Mouse (Mus musculus): ENCODE data around the gene 9530068E07Rik. TPM values are rescaled to one million over a fixed set of nuclear protein-coding genes. Genes with fewer than 3 reads are reported as not detected.
"Not testable (repeated sequence)": the region's sequence is repeated elsewhere in the genome, so short reads cannot be mapped to it uniquely, and the experiment has no call there.

The 9530068E07Rik gene
- polyA plus RNA-seq, 1 experiment = 151 TPM

DNA sequence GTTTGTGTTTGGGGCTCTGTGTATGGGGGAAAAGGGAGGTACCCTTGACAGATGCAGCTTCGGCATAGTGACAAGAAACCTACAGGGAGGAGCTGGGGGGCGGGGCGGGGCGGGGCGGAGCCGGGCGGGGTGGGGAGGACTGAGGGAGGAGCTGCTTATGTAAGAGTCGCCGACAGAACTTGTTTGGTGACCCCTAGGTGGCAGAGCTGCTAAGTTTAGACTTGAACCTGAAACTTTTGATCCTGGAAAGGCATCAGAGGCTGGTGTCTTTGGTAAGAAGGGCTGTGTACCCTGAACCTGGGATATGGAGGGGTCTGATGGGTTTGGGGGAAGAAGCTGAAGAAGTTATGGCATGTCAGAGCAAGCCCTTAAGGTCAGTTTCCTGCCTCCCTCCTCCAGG lies 45.3 kb upstream of the 9530068E07Rik start:
- Histone ChIP-seq H3K36me3 (ENCODE audit: control insufficient read depth, insufficient read depth) (no peaks in the 10 kb centered on the region), H3K79me2 (ENCODE audit: control insufficient read depth, insufficient read depth) (no peaks in the 10 kb centered on the region), H3K4me3 (no peak overlapping the region), H3ac (ENCODE audit: control insufficient read depth, insufficient read length) (no peak overlapping the region), H3K27me3 (ENCODE audit: control insufficient read depth, insufficient read depth, insufficient read length) (no peaks in the 10 kb centered on the region), H3K4me2 (ENCODE audit: low read depth) (peak overlapping the region; percentile 26)
- TF ChIP-seq MYOD1 (IDR thresholded peaks at IDR 0.05; ENCODE audit: control insufficient read depth in 1 of 3, insufficient read length in 2 of 3, low read depth in 2 of 3) (no peak), TCF3 (IDR thresholded peaks at IDR 0.05; ENCODE audit: insufficient read length, low read depth) (no peak), TCF12 (IDR thresholded peaks at IDR 0.05; ENCODE audit: insufficient read depth, poor library complexity, severe bottlenecking) (no peak), MAX (IDR thresholded peaks at IDR 0.05; ENCODE audit: low read depth) (no peak), E2F4 (IDR thresholded peaks at IDR 0.05; ENCODE audit: insufficient read depth) (no peak), SRF (IDR thresholded peaks at IDR 0.05; ENCODE audit: control insufficient read depth, insufficient read length, low read depth) (no peak), REST (IDR thresholded peaks at IDR 0.05; ENCODE audit: insufficient read depth, insufficient read length) (no peak), CEBPB (IDR thresholded peaks at IDR 0.05; ENCODE audit: insufficient read depth, poor library complexity, severe bottlenecking) (no peak), POLR2AphosphoS2 (IDR thresholded peaks at IDR 0.05; ENCODE audit: insufficient read length, low read depth) (no peak), MYOG (IDR thresholded peaks at IDR 0.05; ENCODE audit: control insufficient read depth in 1 of 3, insufficient read depth in 1 of 3, insufficient read length in 2 of 3, low read depth in 2 of 3) (no peak), USF1 (IDR thresholded peaks at IDR 0.05; ENCODE audit: low read depth) (no peak), POLR2A (IDR thresholded peaks at IDR 0.05; ENCODE audit: insufficient read length, low read depth) (no peak)

DNA sequence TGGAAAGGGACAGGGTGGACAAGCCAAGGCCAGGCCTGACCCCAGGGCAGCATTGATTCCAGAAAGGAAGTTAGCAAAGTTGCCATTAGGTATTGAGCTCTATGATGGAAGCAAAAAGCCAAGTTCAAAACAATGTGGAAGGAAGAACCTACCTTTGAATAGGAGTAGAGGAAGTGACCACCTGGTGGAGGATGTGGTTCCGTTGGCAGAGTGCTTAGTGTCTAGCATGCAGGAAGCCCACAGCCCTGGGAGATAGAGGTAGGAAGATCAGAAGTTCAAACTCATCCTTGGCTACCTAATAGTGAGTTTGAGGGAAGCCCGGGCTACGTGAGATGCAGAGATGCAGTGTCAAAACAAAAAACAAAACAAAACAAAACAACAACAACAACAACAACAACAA lies 44.0 kb upstream of the 9530068E07Rik start:
- H3K79me2 ChIP-seq (ENCODE audit: control insufficient read depth, insufficient read depth) = no peaks in the 10 kb centered on the region
- no peaks in the 10 kb centered on the region for H3K36me3 ChIP-seq (ENCODE audit: control insufficient read depth, insufficient read depth)
- no peak overlapping the region for H3ac ChIP-seq (ENCODE audit: control insufficient read depth, insufficient read length)
- H3K27me3 ChIP-seq (ENCODE audit: control insufficient read depth, insufficient read depth, insufficient read length) = no peaks in the 10 kb centered on the region
- H3K4me3 ChIP-seq = no peak overlapping the region
- H3K4me2 ChIP-seq (ENCODE audit: low read depth) = no peak overlapping the region
- TF ChIP-seq POLR2AphosphoS2 (IDR thresholded peaks at IDR 0.05; ENCODE audit: insufficient read length, low read depth) (no peak), REST (IDR thresholded peaks at IDR 0.05; ENCODE audit: insufficient read depth, insufficient read length) (no peak), TCF12 (IDR thresholded peaks at IDR 0.05; ENCODE audit: insufficient read depth, poor library complexity, severe bottlenecking) (no peak), MYOD1 (IDR thresholded peaks at IDR 0.05; ENCODE audit: control insufficient read depth in 1 of 3, insufficient read length in 2 of 3, low read depth in 2 of 3) (no peak), TCF3 (IDR thresholded peaks at IDR 0.05; ENCODE audit: insufficient read length, low read depth) (no peak), CEBPB (IDR thresholded peaks at IDR 0.05; ENCODE audit: insufficient read depth, poor library complexity, severe bottlenecking) (no peak), E2F4 (IDR thresholded peaks at IDR 0.05; ENCODE audit: insufficient read depth) (no peak), USF1 (IDR thresholded peaks at IDR 0.05; ENCODE audit: low read depth) (no peak), SRF (IDR thresholded peaks at IDR 0.05; ENCODE audit: control insufficient read depth, insufficient read length, low read depth) (no peak), MYOG (IDR thresholded peaks at IDR 0.05; ENCODE audit: control insufficient read depth in 1 of 3, insufficient read depth in 1 of 3, insufficient read length in 2 of 3, low read depth in 2 of 3) (no peak), MAX (IDR thresholded peaks at IDR 0.05; ENCODE audit: low read depth) (no peak), POLR2A (IDR thresholded peaks at IDR 0.05; ENCODE audit: insufficient read length, low read depth) (no peak)

DNA sequence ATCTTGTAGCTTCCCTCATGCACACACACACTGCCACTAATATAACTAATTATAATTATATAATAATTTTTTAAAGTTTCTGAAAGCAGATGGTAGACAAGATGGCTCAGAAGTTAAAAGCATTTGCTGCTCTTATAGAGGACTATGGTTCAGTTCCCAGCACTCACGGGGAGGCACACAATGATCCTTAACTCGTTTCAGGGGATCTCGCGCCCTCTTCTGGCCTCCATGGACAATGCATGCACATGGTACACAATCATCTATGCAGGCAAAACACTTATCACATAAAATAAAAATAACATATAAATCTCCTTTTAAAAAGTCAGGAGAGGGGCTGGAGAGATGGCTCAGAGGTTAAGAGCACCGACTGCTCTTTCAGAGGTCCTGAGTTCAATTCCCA lies 41.6 kb upstream of the 9530068E07Rik start:
- Histone ChIP-seq H3K4me2 (ENCODE audit: low read depth) (no peak overlapping the region), H3K27me3 (ENCODE audit: control insufficient read depth, insufficient read depth, insufficient read length) (no peaks in the 10 kb centered on the region), H3K36me3 (ENCODE audit: control insufficient read depth, insufficient read depth) (no peaks in the 10 kb centered on the region), H3ac (ENCODE audit: control insufficient read depth, insufficient read length) (no peak overlapping the region), H3K4me3 (no peak overlapping the region), H3K79me2 (ENCODE audit: control insufficient read depth, insufficient read depth) (no peaks in the 10 kb centered on the region)
- TF ChIP-seq REST (IDR thresholded peaks at IDR 0.05; ENCODE audit: insufficient read depth, insufficient read length) = no peak
- TF ChIP-seq TCF3 (IDR thresholded peaks at IDR 0.05; ENCODE audit: insufficient read length, low read depth) = no peak

DNA sequence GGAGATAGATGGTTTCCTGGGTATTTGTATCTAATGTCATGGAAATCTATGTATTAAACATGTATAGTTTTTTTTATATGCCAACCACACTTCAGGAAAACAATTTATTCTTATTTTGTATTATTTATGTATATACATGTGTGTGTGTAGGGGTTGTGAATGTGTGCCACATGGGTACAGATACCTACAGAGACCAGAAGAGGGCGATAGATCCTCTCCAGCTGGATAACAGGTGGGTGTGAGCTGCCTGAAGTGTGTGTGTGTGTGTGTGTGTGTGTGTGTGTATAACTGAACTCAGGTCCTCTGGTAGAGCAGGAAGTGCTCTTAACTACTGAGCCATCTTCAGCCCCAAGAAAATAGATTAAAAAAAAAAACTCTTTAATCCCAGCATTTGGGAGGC lies 40.6 kb upstream of the 9530068E07Rik start:
- no peaks in the 10 kb centered on the region for H3K36me3 ChIP-seq (ENCODE audit: control insufficient read depth, insufficient read depth)
- H3K79me2 ChIP-seq (ENCODE audit: control insufficient read depth, insufficient read depth) = no peaks in the 10 kb centered on the region
- no peak for TF ChIP-seq MYOG (IDR thresholded peaks at IDR 0.05; ENCODE audit: control insufficient read depth in 1 of 3, insufficient read depth in 1 of 3, insufficient read length in 2 of 3, low read depth in 2 of 3)
- TF ChIP-seq USF1 (IDR thresholded peaks at IDR 0.05; ENCODE audit: low read depth) = no peak
- TF ChIP-seq CEBPB (IDR thresholded peaks at IDR 0.05; ENCODE audit: insufficient read depth, poor library complexity, severe bottlenecking) = no peak
- no peak for TF ChIP-seq REST (IDR thresholded peaks at IDR 0.05; ENCODE audit: insufficient read depth, insufficient read length)
- TF ChIP-seq SRF (IDR thresholded peaks at IDR 0.05; ENCODE audit: control insufficient read depth, insufficient read length, low read depth) = no peak
- H3K27me3 ChIP-seq (ENCODE audit: control insufficient read depth, insufficient read depth, insufficient read length) = no peaks in the 10 kb centered on the region
- H3ac ChIP-seq (ENCODE audit: control insufficient read depth, insufficient read length) = no peak overlapping the region
- no peak overlapping the region for H3K4me2 ChIP-seq (ENCODE audit: low read depth)
- H3K4me3 ChIP-seq = no peak overlapping the region

DNA sequence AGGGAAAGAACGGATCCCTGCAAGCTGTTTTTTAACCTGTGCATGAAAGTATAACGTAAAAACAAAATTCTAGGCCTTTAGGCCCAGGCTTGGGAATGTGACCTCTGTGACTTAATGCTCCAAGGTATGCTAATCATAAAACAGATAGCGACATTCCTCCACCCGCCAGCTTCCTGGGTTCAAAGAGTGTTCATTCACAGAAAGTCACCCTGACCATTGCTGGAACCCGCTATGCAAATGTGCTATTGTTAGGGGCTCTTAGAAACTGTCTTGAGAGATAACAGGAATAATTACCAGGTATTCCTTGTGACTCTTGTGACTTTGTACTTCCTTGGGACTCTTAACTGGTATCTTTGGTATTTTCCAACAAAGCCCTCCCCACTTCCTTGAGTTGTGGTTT lies 39.1 kb upstream of the 9530068E07Rik start:
- H3K79me2 ChIP-seq (ENCODE audit: control insufficient read depth, insufficient read depth) = peaks cover 10% of the 10 kb centered on the region
- H3K4me3 ChIP-seq; H3ac ChIP-seq (ENCODE audit: control insufficient read depth, insufficient read length); H3K36me3 ChIP-seq (ENCODE audit: control insufficient read depth, insufficient read depth); H3K27me3 ChIP-seq (ENCODE audit: control insufficient read depth, insufficient read depth, insufficient read length); H3K4me2 ChIP-seq (ENCODE audit: low read depth): not testable (repeated sequence)
